Comparison of ENCODE assay signal across 9 mouse cellular contexts in genomic region chr9:121161818-121162565, GRCm38 (mm10).
DNase-seq lines count a peak whose midpoint lies in the region.
"Had no signal": no experiment of that assay in that cellular context is flagged by ENCODE, and none has a peak within 500 bp of the region (broad histone marks: within the 10 kb centered on the region; RNA-seq: fewer than 3 reads in every experiment).

No protein-coding gene starts in this region.

- DNase-seq in adrenal gland, postnatal 36 days = peak; percentile 17 to 21
- no peak for DNase-seq in adrenal gland, postnatal 10 days
- peak; percentile 78 for DNase-seq in left cerebral cortex, postnatal 4 days
- no peak for DNase-seq in left cerebral cortex, adult 18-20 months (ENCODE audit: low spot score in 2 of 2)
- DNase-seq in NIH3T3 (ENCODE audit: low read depth) = peak; percentile 69
- DNase-seq in cerebellum, postnatal 14 days = peak; percentile 75 to 79
- no peak for DNase-seq in ovary, postnatal 36 days (ENCODE audit: low spot score)
- DNase-seq: gastrocnemius, adult 2 months; right cerebral cortex, postnatal 14 days had no signal

- intact Hi-C loops in left cerebral cortex, postnatal 4 days (cut with DNase I) = no loop called here

Comparison
In these comparisons a context has a peak if more than half of its experiments do, and no peak if none do; other contexts are left out.
1. DNase-seq: peak in adrenal gland, postnatal 36 days (2 of 2), left cerebral cortex, postnatal 4 days (single experiment), NIH3T3 (single experiment) and cerebellum, postnatal 14 days (2 of 2); none in adrenal gland, postnatal 10 days (single experiment), left cerebral cortex, adult 18-20 months (0 of 2) and ovary, postnatal 36 days (single experiment).